Mouse (Mus musculus) neural tube, embryonic 11.5 days (tissue): ENCODE results near the gene Auts2. TPM values are rescaled to one million over a fixed set of nuclear protein-coding genes. Genes with fewer than 3 reads are reported as not detected.

Source experiments
- ATAC-seq: fragments of 200-750 bp; cut with Nextera tagmentation; 2 replicates; pipeline ENCODE4 v1.8.0; 2017; ENCODE audit warnings: moderate number of reproducible peaks, mild to moderate bottlenecking, moderate TSS enrichment, moderate library complexity; ENCODE audit not compliant: insufficient read depth, low FRiP score, low TSS enrichment
- DNase-seq: peaks from one replicate; pipeline ENCODE4 v3.0.0-alpha.2; 2015; ENCODE audit warnings: low spot score
- H3K27ac ChIP-seq: fragments of 300-500 bp; sonication (generic); 2 replicates; pipeline ENCODE4 v1.5.1; 2014; ENCODE audit warnings: low read depth, mild to moderate bottlenecking, low read length
- H3K27me3 ChIP-seq: fragments of 300-500 bp; sonication (generic); 2 replicates; pipeline ENCODE4 v1.6.1; 2014; ENCODE audit warnings: mild to moderate bottlenecking, low read length, mixed read lengths; ENCODE audit not compliant: control insufficient read depth, insufficient read depth
- H3K36me3 ChIP-seq: fragments of 300-500 bp; sonication (generic); 2 replicates; pipeline ENCODE4 v1.6.1; 2014; ENCODE audit warnings: mild to moderate bottlenecking, low read length, moderate library complexity, mixed read lengths; ENCODE audit not compliant: control insufficient read depth, insufficient read depth
- H3K4me1 ChIP-seq: fragments of 300-500 bp; sonication (generic); 2 replicates; pipeline ENCODE4 v1.6.1; 2014; ENCODE audit warnings: low read length, mixed read lengths; ENCODE audit not compliant: control insufficient read depth, insufficient read depth
- H3K4me2 ChIP-seq: fragments of 300-500 bp; sonication (generic); 2 replicates; pipeline ENCODE4 v1.6.1; 2014; ENCODE audit warnings: low read depth, mild to moderate bottlenecking, moderate library complexity
- H3K4me3 ChIP-seq: fragments of 300-500 bp; sonication (generic); 2 replicates; pipeline ENCODE4 v1.5.1; 2014; ENCODE audit warnings: low read depth, low read length
- H3K9ac ChIP-seq: fragments of 300-500 bp; sonication (generic); 2 replicates; pipeline ENCODE4 v1.6.1; 2014; ENCODE audit warnings: mild to moderate bottlenecking, low read length
- H3K9me3 ChIP-seq: fragments of 300-500 bp; sonication (generic); 2 replicates; pipeline ENCODE4 v1.6.1; 2016; ENCODE audit warnings: low read length; ENCODE audit not compliant: control insufficient read depth
- WGBS: fragments of 180-500 bp; shearing (Covaris S2); extraction: QIAGEN DNeasy Blood & Tissue Kit; methylation state at CpG from one replicate; pipeline ENCODE4 v1.1.7; 2014; 5-methylcytosine and 5-hydroxymethylcytosine counted together
- polyA plus RNA-seq: library from polyadenylated mRNA; unstranded; fragments of >200 nt; fragmentation: Nextera tagmentation; extraction: Ambion mirVana; gene quantifications from 2 replicates; pipeline ENCODE4 v1.2.1, GENCODE M21; 2014

Auts2 gene
- polyA plus RNA-seq, 1 experiment from 2014 or later: 45.0 TPM

GRCm38 (mm10) chr5:132184395-132185095 is 358.6 kb downstream of the Auts2 start:
- DNase-seq: no peak
- no peak for ATAC-seq
- H3K4me2 ChIP-seq: no peak overlapping the region

DNA sequence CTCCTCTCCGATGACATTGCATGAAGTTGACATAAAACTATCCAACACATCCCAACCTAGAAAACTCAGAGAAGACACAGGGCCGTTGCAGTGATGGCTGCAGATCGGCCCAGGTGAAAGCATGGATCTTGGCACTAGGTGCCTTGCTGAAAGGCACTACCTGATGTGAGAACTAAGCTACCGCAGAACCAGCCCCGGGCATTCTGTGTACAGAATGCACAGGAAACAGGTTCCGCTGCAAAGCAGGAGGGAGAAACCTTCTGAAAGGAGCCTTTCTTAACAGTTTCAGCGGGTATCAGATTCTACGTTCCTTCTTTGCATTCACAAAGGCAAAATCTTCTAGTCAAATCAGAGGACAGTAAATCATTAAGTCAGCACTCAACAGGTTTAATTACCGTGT is 361.1 kb downstream of the Auts2 start:
- Histone ChIP-seq H3K27me3 (no peaks in the 10 kb centered on the region), H3K4me2 (no peak overlapping the region), H3K27ac (no peak overlapping the region), H3K9me3 (no peaks in the 10 kb centered on the region), H3K4me1 (peaks cover 10% of the 10 kb centered on the region; the same call in 1 of the 2 replicates), H3K36me3 (no peaks in the 10 kb centered on the region), H3K4me3 (no peak overlapping the region), H3K9ac (no peak overlapping the region)
- WGBS: 82% methylated on average over 9 of the region's 9 CpGs
- DNase-seq (no peak), ATAC-seq (no peak)

More at GRCm38 (mm10) chr5:132184395-132185095, 358.6 kb downstream of the Auts2 start:
- Histone ChIP-seq H3K9ac (no peak overlapping the region), H3K4me1 (peaks cover 10% of the 10 kb centered on the region; the same call in 1 of the 2 replicates), H3K4me3 (no peak overlapping the region), H3K27ac (no peak overlapping the region), H3K9me3 (no peaks in the 10 kb centered on the region), H3K27me3 (no peaks in the 10 kb centered on the region), H3K36me3 (no peaks in the 10 kb centered on the region)
- 68% methylated on average over 4 of the region's 4 CpGs for WGBS

DNA sequence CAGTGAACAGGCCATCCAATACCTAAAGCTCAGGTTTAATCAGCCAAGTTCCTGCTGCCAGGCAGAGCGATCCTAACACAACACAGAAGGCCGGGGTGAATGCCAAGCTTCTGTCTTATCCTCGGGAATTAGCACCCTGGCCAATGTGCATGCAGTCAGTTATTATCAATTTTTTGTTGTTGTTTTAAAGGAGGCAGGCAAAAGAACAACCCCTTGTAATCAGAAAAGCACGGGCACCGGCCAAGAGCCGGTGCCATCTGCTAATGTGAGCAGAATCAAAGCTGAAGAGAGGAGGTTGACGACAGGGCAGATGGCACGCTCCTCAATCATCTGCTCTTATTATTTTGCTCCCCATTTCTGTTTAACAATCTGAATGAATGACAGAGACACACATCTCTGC is 373.1 kb downstream of the Auts2 start:
- Histone ChIP-seq H3K9me3 (no peaks in the 10 kb centered on the region), H3K27me3 (no peaks in the 10 kb centered on the region), H3K4me2 (no peak overlapping the region), H3K9ac (no peak overlapping the region), H3K27ac (no peak overlapping the region), H3K4me1 (no peaks in the 10 kb centered on the region), H3K36me3 (no peaks in the 10 kb centered on the region), H3K4me3 (no peak overlapping the region)
- WGBS: 74% methylated on average over 8 of the region's 8 CpGs
- ATAC-seq (no peak), DNase-seq (no peak)

DNA sequence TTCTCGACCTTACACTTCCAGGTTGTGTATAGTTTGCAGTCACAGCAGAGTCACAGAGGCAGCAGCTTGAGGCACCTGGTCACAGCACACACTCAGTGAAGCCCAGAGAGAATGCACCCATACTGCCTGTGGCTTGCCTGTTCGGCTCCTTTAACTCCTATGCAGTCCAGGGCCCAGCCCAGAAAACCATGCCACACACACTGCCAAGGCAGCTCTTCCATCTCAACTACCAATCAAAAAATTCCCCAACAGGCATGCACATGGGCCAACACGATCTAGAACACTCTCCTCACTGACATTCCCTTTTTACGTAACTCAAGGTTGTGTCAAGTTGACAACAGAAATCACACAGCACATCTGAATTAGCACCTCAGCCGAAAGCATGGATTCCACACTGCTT is 374.3 kb downstream of the Auts2 start:
- no peak for DNase-seq
- no peaks in the 10 kb centered on the region for H3K36me3 ChIP-seq
- WGBS: 90% methylated on average over 5 of the region's 5 CpGs
- no peak overlapping the region for H3K4me3 ChIP-seq
- no peak overlapping the region for H3K9ac ChIP-seq
- no peaks in the 10 kb centered on the region for H3K4me1 ChIP-seq
- H3K27ac ChIP-seq: no peak overlapping the region
- H3K4me2 ChIP-seq: no peak overlapping the region
- ATAC-seq: no peak
- H3K27me3 ChIP-seq: no peaks in the 10 kb centered on the region
- H3K9me3 ChIP-seq: no peaks in the 10 kb centered on the region

GRCm38 (mm10) chr5:132168224-132168623 is 374.9 kb downstream of the Auts2 start:
- no peak overlapping the region for H3K9ac ChIP-seq
- H3K4me1 ChIP-seq: no peaks in the 10 kb centered on the region
- H3K27ac ChIP-seq: no peak overlapping the region
- no peaks in the 10 kb centered on the region for H3K27me3 ChIP-seq
- ATAC-seq: no peak
- no peak overlapping the region for H3K4me2 ChIP-seq
- H3K9me3 ChIP-seq: no peaks in the 10 kb centered on the region
- DNase-seq: no peak
- 93% methylated on average over 5 of the region's 5 CpGs for WGBS
- no peaks in the 10 kb centered on the region for H3K36me3 ChIP-seq
- H3K4me3 ChIP-seq: no peak overlapping the region

- no peak overlapping the region for H3K27ac ChIP-seq
- peaks cover 3% of the 10 kb centered on the region for H3K4me1 ChIP-seq
- no peaks in the 10 kb centered on the region for H3K27me3 ChIP-seq
- DNase-seq (no peak), ATAC-seq (no peak)
- WGBS: 89% methylated on average over 3 of the region's 3 CpGs
- H3K36me3 ChIP-seq: no peaks in the 10 kb centered on the region
- H3K4me2 ChIP-seq: no peak overlapping the region
- H3K9ac ChIP-seq: no peak overlapping the region
- no peak overlapping the region for H3K4me3 ChIP-seq
- H3K9me3 ChIP-seq: no peaks in the 10 kb centered on the region
Measured at GRCm38 (mm10) chr5:132166559-132166958, 376.6 kb downstream of the Auts2 start.

GRCm38 (mm10) chr5:132163960-132164359 is 379.2 kb downstream of the Auts2 start:
- H3K36me3 ChIP-seq: no peaks in the 10 kb centered on the region
- H3K4me2 ChIP-seq: no peak overlapping the region
- no peaks in the 10 kb centered on the region for H3K27me3 ChIP-seq
- no peak overlapping the region for H3K4me3 ChIP-seq
- WGBS: 76% methylated on average over 10 of the region's 10 CpGs
- ATAC-seq: no peak
- H3K27ac ChIP-seq: no peak overlapping the region
- H3K9ac ChIP-seq: no peak overlapping the region
- H3K9me3 ChIP-seq: no peaks in the 10 kb centered on the region
- DNase-seq: no peak
- H3K4me1 ChIP-seq: peaks cover 8% of the 10 kb centered on the region

GRCm38 (mm10) chr5:132162206-132162533 is 381.0 kb downstream of the Auts2 start:
- 42% methylated on average over 4 of the region's 4 CpGs for WGBS
- no peak for ATAC-seq

More at GRCm38 (mm10) chr5:132162206-132162533, 381.0 kb downstream of the Auts2 start:
- no peaks in the 10 kb centered on the region for H3K27me3 ChIP-seq
- DNase-seq: peak; percentile 26
- H3K36me3 ChIP-seq: no peaks in the 10 kb centered on the region
- no peaks in the 10 kb centered on the region for H3K9me3 ChIP-seq
- H3K27ac ChIP-seq: no peak overlapping the region
- no peak overlapping the region for H3K4me3 ChIP-seq
- H3K9ac ChIP-seq: no peak overlapping the region
- H3K4me1 ChIP-seq: peaks cover 8% of the 10 kb centered on the region
- H3K4me2 ChIP-seq: no peak overlapping the region
